Comparison of ENCODE assay signal across 8 mouse cellular contexts in the genomic region with DNA sequence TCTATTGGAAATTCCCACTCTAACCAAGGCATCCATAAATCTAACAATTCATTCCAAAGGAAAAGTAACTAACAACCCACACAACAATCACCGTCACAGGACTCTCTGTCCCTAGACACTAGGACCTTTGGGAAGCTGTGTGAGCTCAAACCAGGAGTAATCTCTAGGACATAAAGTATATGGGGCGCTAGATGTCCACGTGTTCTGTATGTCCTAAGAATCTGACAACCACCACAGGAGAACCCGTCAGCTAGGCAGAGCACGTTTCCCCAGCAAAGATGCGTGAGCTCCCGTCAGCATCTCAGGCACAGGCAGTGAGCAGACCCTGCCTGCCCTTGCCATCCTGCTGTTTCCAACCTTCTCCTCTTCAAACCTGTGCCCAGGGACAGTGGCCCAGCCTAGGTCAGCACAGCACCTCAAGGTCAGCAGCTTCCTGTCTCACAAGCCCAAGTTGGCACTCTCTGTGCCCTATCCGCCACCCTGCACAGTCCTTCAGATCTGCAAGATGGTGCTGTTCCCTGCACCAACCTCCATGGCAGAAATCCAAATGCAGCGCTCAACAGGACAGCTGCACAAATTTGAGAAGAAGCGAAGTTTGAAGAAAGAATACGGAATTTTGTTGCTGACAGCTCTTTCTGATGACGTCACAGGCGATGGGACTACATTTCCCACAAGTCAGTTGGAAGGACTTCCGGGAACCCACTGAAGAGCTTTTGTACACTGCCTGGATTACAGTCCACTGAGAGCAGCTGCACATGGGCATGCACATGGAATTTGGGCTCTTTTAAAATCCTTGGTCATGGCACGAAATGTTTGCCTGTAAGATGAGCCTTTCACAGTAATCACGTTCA. TPM values are rescaled to one million over a fixed set of nuclear protein-coding genes. Genes with fewer than 3 reads are reported as not detected.
DNase-seq lines count a peak whose midpoint lies in the region; ATAC-seq and TF ChIP-seq lines count a peak whose summit lies in the region.

A gene (minus strand): TSS at position 664 of the 851 bp plus-strand sequence.

- H3K36me3 ChIP-seq in hindbrain, embryonic 13.5 days = no peaks in the 10 kb centered on the region

- in situ Hi-C loops in Patski (cut with MboI; ENCODE audit: low pct_unique_long_range_greater_than_20kb) = loop anchor here (5.0 to 25.0 kb wide), 2 partner anchors 179 to 531 kb away; a partner anchor contains a TSS

- no peak for TF ChIP-seq CTCF in Patski (IDR thresholded peaks at IDR 0.05)

- H3K9me3 ChIP-seq in hindbrain, embryonic 13.5 days = no peaks in the 10 kb centered on the region

- H3K4me1 ChIP-seq in hindbrain, embryonic 13.5 days (replicated peaks) = peaks cover 8% of the 10 kb centered on the region

- peak within 1 kb of the TSS; percentile 70 for H3K4me3 ChIP-seq in hindbrain, embryonic 13.5 days

- peak; percentile 77 for DNase-seq in Patski (ENCODE audit: low read depth, low spot score)
- peak; percentile 89 to 91 for DNase-seq in cerebellum, postnatal 14 days
- peak; percentile 75 to 84 for DNase-seq in frontal cortex, postnatal 14 days (ENCODE audit: low spot score in 2 of 2)
- DNase-seq in layer of hippocampus, postnatal 25 days (ENCODE audit: extremely low spot score in 1 of 2, low spot score in 1 of 2) = peak; percentile 69 to 82
- peak; percentile 93 for DNase-seq in lung, postnatal 25 days (ENCODE audit: low spot score)
- peak; percentile 93 for DNase-seq in retina, embryonic 14.5 days (ENCODE audit: low spot score)
- peak; percentile 87 for DNase-seq in thymus, postnatal 4 days

- peak within 1 kb of the TSS; percentile 85 for H3K9ac ChIP-seq in hindbrain, embryonic 13.5 days

- H3K4me2 ChIP-seq in hindbrain, embryonic 13.5 days = peak within 1 kb of the TSS; percentile 81

- no peaks in the 10 kb centered on the region for H3K27me3 ChIP-seq in Patski
- no peaks in the 10 kb centered on the region for H3K27me3 ChIP-seq in hindbrain, embryonic 13.5 days

- ATAC-seq in Patski = peak; percentile 96
- ATAC-seq in hindbrain, embryonic 13.5 days (ENCODE audit: low FRiP score) = peak; percentile 100

- CTCF ChIA-PET in Patski (lab: Charles Lee) = interaction anchor here (1.0 kb wide), 1 partner anchor 177 kb away, joined by 5 read pairs; no protein-coding TSS in a partner anchor

- 10% methylated on average over 16 of the region's 16 CpGs for WGBS in hindbrain, embryonic 13.5 days

- H3K27ac ChIP-seq in hindbrain, embryonic 13.5 days = peak within 1 kb of the TSS; percentile 56; the same call in 1 of the 2 replicates

- POLR2A ChIA-PET in Patski (lab: Charles Lee) = interaction anchor here (0.5 to 1.0 kb wide), 2 partner anchors 36 to 178 kb away, joined by 3 read pairs; no protein-coding TSS in a partner anchor

RNA-seq across cellular contexts. Expression of the gene that starts here (rescaled TPM):
- 3.1 TPM for polyA plus RNA-seq in Patski (2021)
- 0.84 and 1.1 TPM in 2 replicates for polyA plus RNA-seq in hindbrain, embryonic 13.5 days (2015; fragmentation: Nextera tagmentation; extraction: Ambion mirVana)
- 1 to 10 TPM; 4.6 to 6.0 TPM for total RNA-seq in layer of hippocampus, postnatal 25 days (2021)

Comparison
In these comparisons a context has a peak if more than half of its experiments do, and no peak if none do; other contexts are left out.
1. Peak in every context shown above with its lines: DNase-seq, ATAC-seq, H3K4me3 ChIP-seq and H3K27ac ChIP-seq.